Mouse (Mus musculus): ENCODE measurements around the gene Gcsh. TPM values are rescaled to one million over a fixed set of nuclear protein-coding genes. Genes with fewer than 3 reads are reported as not detected.

Gene Gcsh
- total RNA-seq, 1 experiment from 2014 or later, result 9.1 TPM

- no peak for ATAC-seq (replicated peaks; ENCODE audit: insufficient number of reproducible peaks, low FRiP score, low TSS enrichment, poor library complexity, severe bottlenecking)
Measured at GRCm38 (mm10) chr8:116942284-116943058, 50.9 kb downstream of the Gcsh start.

- ATAC-seq (replicated peaks; ENCODE audit: insufficient number of reproducible peaks, low FRiP score, low TSS enrichment, poor library complexity, severe bottlenecking), result no peak
Measured at GRCm38 (mm10) chr8:116935506-116935905, 57.8 kb downstream of the Gcsh start.

GRCm38 (mm10) chr8:116934976-116935375 lies 58.4 kb downstream of the Gcsh start:
- ATAC-seq (replicated peaks; ENCODE audit: insufficient number of reproducible peaks, low FRiP score, low TSS enrichment, poor library complexity, severe bottlenecking), result no peak

Other genes with a start within 250 kb of the Gcsh start
- 4.8 to 15.3 TPM (median 11.9 TPM) in 3 replicates for gene Cmc2, start 72.1 kb downstream of the Gcsh start, total RNA-seq (2017)
- 0.58 to 1.9 TPM (median 1.1 TPM) in 3 replicates for gene Cenpn, start 71.8 kb downstream of the Gcsh start, total RNA-seq (2017)
- 20.7 to 30.9 TPM (median 25.9 TPM) in 3 replicates for gene Atmin, start 50.1 kb downstream of the Gcsh start, total RNA-seq (2017)
- 0.29 to 1.3 TPM in 2 of 3 replicates, not detected in the other for gene 1700030J22Rik, start 14.6 kb downstream of the Gcsh start, total RNA-seq (2017)
- 1.6 to 2.5 TPM in 2 of 3 replicates, not detected in the other for gene Pkd1l2, start 88.9 kb upstream of the Gcsh start, total RNA-seq (2017)
- gene Bco1, start 102.3 kb upstream of the Gcsh start, total RNA-seq (2017), result 0.95 TPM in 1 of 3 replicates, not detected in the others
- gene Gan, start 164.6 kb upstream of the Gcsh start, total RNA-seq (2017), result 2.3 to 6.9 TPM (median 2.6 TPM) in 3 replicates